Mouse (Mus musculus) MEL-GATA-1-ER (cell line): Measurements from ENCODE around the gene Xpnpep1.

ENCODE experiments used
- DNase-seq: peaks from one replicate; pipeline ENCODE4 v3.0.0-alpha.2; 2012; ENCODE audit warnings: low read depth; ENCODE audit errors: extremely low read depth

Xpnpep1 gene

GRCm38 (mm10) chr19:53032647-53033046 lies 7.4 kb downstream of the Xpnpep1 start:
- DNase-seq, result no peak

- peak; percentile 71 for DNase-seq
Observed at GRCm38 (mm10) chr19:53031957-53032371, 8.1 kb downstream of the Xpnpep1 start.

- DNase-seq, result no peak
Observed at GRCm38 (mm10) chr19:53030279-53030678, 9.7 kb downstream of the Xpnpep1 start.

GRCm38 (mm10) chr19:53029686-53030085 lies 10.3 kb downstream of the Xpnpep1 start:
- DNase-seq, result no peak

- no peak for DNase-seq
Observed at GRCm38 (mm10) chr19:53029045-53029444, 11.0 kb downstream of the Xpnpep1 start.

GRCm38 (mm10) chr19:53028216-53028615 lies 11.8 kb downstream of the Xpnpep1 start:
- DNase-seq, result no peak

- no peak for DNase-seq
Observed at GRCm38 (mm10) chr19:53023189-53023588, 16.8 kb downstream of the Xpnpep1 start.

- DNase-seq, result no peak
Observed at GRCm38 (mm10) chr19:53022037-53022614, 17.9 kb downstream of the Xpnpep1 start.

- DNase-seq, result no peak
Observed at GRCm38 (mm10) chr19:53021537-53021936, 18.5 kb downstream of the Xpnpep1 start.

- no peak for DNase-seq
Observed at GRCm38 (mm10) chr19:53019716-53020463, 20.1 kb downstream of the Xpnpep1 start.

- no peak for DNase-seq
Observed at GRCm38 (mm10) chr19:53017954-53018353, 22.1 kb downstream of the Xpnpep1 start.

- no peak for DNase-seq
Observed at GRCm38 (mm10) chr19:53017248-53017647, 22.8 kb downstream of the Xpnpep1 start.

- no peak for DNase-seq
Observed at GRCm38 (mm10) chr19:53014910-53015710, 24.9 kb downstream of the Xpnpep1 start.

- DNase-seq, result no peak
Observed at GRCm38 (mm10) chr19:53013744-53014143, 26.3 kb downstream of the Xpnpep1 start.

GRCm38 (mm10) chr19:53013341-53013740 lies 26.7 kb downstream of the Xpnpep1 start:
- DNase-seq, result no peak

GRCm38 (mm10) chr19:53010941-53011340 lies 29.1 kb downstream of the Xpnpep1 start:
- DNase-seq, result no peak

- DNase-seq, result no peak
Observed at GRCm38 (mm10) chr19:53008921-53009320, 31.1 kb downstream of the Xpnpep1 start.

- no peak for DNase-seq
Observed at GRCm38 (mm10) chr19:53008020-53008705, 31.9 kb downstream of the Xpnpep1 start.

GRCm38 (mm10) chr19:53005978-53006377 lies 34.0 kb downstream of the Xpnpep1 start:
- no peak for DNase-seq

- peak; percentile 70 for DNase-seq
Observed at GRCm38 (mm10) chr19:53003554-53004365, 36.3 kb downstream of the Xpnpep1 start.
